Mouse (Mus musculus): ENCODE results near the gene Trappc6b.
A peak's percentile ranks its signal among the peaks of the same experiment; 100 is the strongest.

The Trappc6b gene

GRCm38 (mm10) chr12:59055196-59055850 lies 5.9 kb downstream of the Trappc6b start:
- DNase-seq (ENCODE audit: extremely low spot score), result no peak

GRCm38 (mm10) chr12:59053976-59054375 lies 7.3 kb downstream of the Trappc6b start:
- no peak for DNase-seq (ENCODE audit: extremely low spot score)

GRCm38 (mm10) chr12:59053166-59053565 lies 8.1 kb downstream of the Trappc6b start:
- DNase-seq (ENCODE audit: extremely low spot score), result no peak

- DNase-seq (ENCODE audit: extremely low spot score), result no peak
Measured at GRCm38 (mm10) chr12:59052470-59052869, 8.8 kb downstream of the Trappc6b start.

GRCm38 (mm10) chr12:59040851-59041250 lies 20.4 kb downstream of the Trappc6b start:
- no peak for DNase-seq (ENCODE audit: extremely low spot score)

- DNase-seq (ENCODE audit: extremely low spot score), result peak; percentile 90
Measured at GRCm38 (mm10) chr12:59039971-59040844, 21.1 kb downstream of the Trappc6b start.

GRCm38 (mm10) chr12:59039162-59039970 lies 21.9 kb downstream of the Trappc6b start:
- DNase-seq (ENCODE audit: extremely low spot score), result no peak

GRCm38 (mm10) chr12:59032101-59032500 lies 29.2 kb downstream of the Trappc6b start:
- no peak for DNase-seq (ENCODE audit: extremely low spot score)

GRCm38 (mm10) chr12:59021306-59021705 lies 40.0 kb downstream of the Trappc6b start:
- DNase-seq (ENCODE audit: extremely low spot score), result no peak

GRCm38 (mm10) chr12:59019891-59020290 lies 41.4 kb downstream of the Trappc6b start:
- no peak for DNase-seq (ENCODE audit: extremely low spot score)

GRCm38 (mm10) chr12:59017970-59018369 lies 43.3 kb downstream of the Trappc6b start:
- DNase-seq (ENCODE audit: extremely low spot score), result no peak

- DNase-seq (ENCODE audit: extremely low spot score), result peak; percentile 87
Measured at GRCm38 (mm10) chr12:59013234-59013633, 48.0 kb downstream of the Trappc6b start, which contains the start of gene Gemin2. Gemin2 (plus strand) TSS chr12:59013393.

GRCm38 (mm10) chr12:59012710-59013091 lies 48.6 kb downstream of the Trappc6b start:
- no peak for DNase-seq (ENCODE audit: extremely low spot score)

- DNase-seq (ENCODE audit: extremely low spot score), result peak; percentile 100
Measured at GRCm38 (mm10) chr12:59011844-59012709, 49.2 kb downstream of the Trappc6b start, which contains the start of gene Sec23a. Sec23a (minus strand) TSS chr12:59012017.

- DNase-seq (ENCODE audit: extremely low spot score), result no peak
Measured at GRCm38 (mm10) chr12:59011275-59011843, 49.9 kb downstream of the Trappc6b start.

GRCm38 (mm10) chr12:59010482-59010881 lies 50.8 kb downstream of the Trappc6b start:
- peak; percentile 5 for DNase-seq (ENCODE audit: extremely low spot score)
